ENCODE assay signal across 11 mouse cellular contexts in the genomic region with DNA sequence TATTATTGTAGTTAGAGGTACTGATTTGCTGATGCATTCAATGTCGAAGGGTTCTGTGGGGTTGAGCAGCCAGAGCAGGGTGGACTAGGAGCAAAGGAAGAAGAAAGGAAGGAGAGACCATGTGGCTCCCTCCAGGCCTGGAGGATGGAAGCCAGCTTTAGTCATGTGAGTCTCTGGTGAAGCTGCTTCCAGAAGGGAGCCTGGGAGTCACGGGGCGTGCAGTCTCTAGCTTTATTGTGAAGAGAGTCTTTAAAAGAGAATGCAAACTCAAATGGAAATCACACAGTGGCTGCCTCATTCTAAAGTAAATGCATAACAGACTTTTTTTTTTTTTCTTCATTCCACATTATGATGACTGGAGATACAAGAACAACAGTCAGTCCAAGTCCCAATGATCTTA.
DNase-seq lines count a peak whose midpoint lies in the region; ATAC-seq and TF ChIP-seq lines count a peak whose summit lies in the region.
"Had no signal": no experiment of that assay in that cellular context is flagged by ENCODE, and none has a peak within 500 bp of the region (broad histone marks: within the 10 kb centered on the region; RNA-seq: fewer than 3 reads in every experiment).

No protein-coding gene starts in this region.

- DNase-seq in frontal cortex, postnatal 25 days (ENCODE audit: low spot score in 2 of 2): no peak
- DNase-seq in left cerebral cortex, adult 18-20 months (ENCODE audit: low spot score in 2 of 2): peak; percentile 18 to 35
- DNase-seq in left cerebral cortex, adult 11 months (ENCODE audit: low spot score): no peak
- peak; percentile 36 for DNase-seq in 3T3-L1 (ENCODE audit: low read depth, low spot score)
- DNase-seq in lung, adult 2 months: no peak
- no peak for DNase-seq in ovary, adult 18-20 months (ENCODE audit: low spot score)
- DNase-seq: kidney, postnatal 14 days; thymus, postnatal 25 days had no signal

- no peak for TF ChIP-seq POLR2A in embryonic fibroblast, embryonic 13.5 days (IDR thresholded peaks at IDR 0.05; ENCODE audit: low read depth, low read length)
- no peak for TF ChIP-seq POLR2A in lung, adult 2 months (IDR thresholded peaks at IDR 0.05; ENCODE audit: borderline replicate concordance, extremely low read depth, low read depth, low read length)

- peak overlapping the region; percentile 82 for H3K27ac ChIP-seq in embryonic fibroblast, embryonic 13.5 days (ENCODE audit: insufficient read depth, low read length)

- no peak for TF ChIP-seq CTCF in embryonic fibroblast, embryonic 13.5 days (IDR thresholded peaks at IDR 0.05; ENCODE audit: borderline replicate concordance, insufficient read depth, low read length)
- no peak for TF ChIP-seq CTCF in lung, adult 2 months (IDR thresholded peaks at IDR 0.05; ENCODE audit: insufficient read depth, low read length)

- H3K4me3 ChIP-seq in embryonic fibroblast, embryonic 13.5 days (ENCODE audit: insufficient read depth, low read length): no peak overlapping the region
- no peak overlapping the region for H3K4me3 ChIP-seq in lung, adult 2 months (replicated peaks; ENCODE audit: extremely low read depth, low read depth, low read length)

- WGBS in lung, adult 2 months: 71% methylated on average over 3 of the region's 3 CpGs

- H3K4me1 ChIP-seq in embryonic fibroblast, embryonic 13.5 days (ENCODE audit: control insufficient read depth, insufficient read depth, low read length): peaks cover 20% of the 10 kb centered on the region; the same call in 1 of the 2 replicates
- no peaks in the 10 kb centered on the region for H3K4me1 ChIP-seq in lung, adult 2 months (ENCODE audit: control insufficient read depth, insufficient read depth, low read length)

- ATAC-seq in frontal cortex, adult (ENCODE audit: low TSS enrichment): peak; percentile 32
- ATAC-seq: activated CD4-positive, CD25-positive, alpha-beta regulatory T cell, adult 4 months had no signal

Comparison
In these comparisons a context has a peak if more than half of its experiments do, and no peak if none do; other contexts are left out.
1. DNase-seq: peak in left cerebral cortex, adult 18-20 months (2 of 2) and 3T3-L1 (single experiment); none in frontal cortex, postnatal 25 days (0 of 2), left cerebral cortex, adult 11 months (single experiment), lung, adult 2 months (single experiment) and ovary, adult 18-20 months (single experiment).